Mouse (Mus musculus) heart, postnatal 10 days (tissue): Measurements from ENCODE around the gene Sh3rf1. TPM values are rescaled to one million over a fixed set of nuclear protein-coding genes. Genes with fewer than 3 reads are reported as not detected.
A peak's percentile ranks its signal among the peaks of the same experiment; 100 is the strongest.

Source experiments
- DNase-seq, 2 experiments: peaks; one replicate each; pipeline ENCODE4 v3.0.0; 2021
- intact Hi-C: fragments of 180-260 bp; cut with DNase I; formaldehyde crosslinking; loops from one replicate; pipeline ENCODE4 v1.15.1; 2025
- total RNA-seq, 2 experiments: library from RNA; stranded (reverse); gene quantifications; 2 replicates each; pipeline ENCODE4 v1.2.3; 2021

The Sh3rf1 gene
- 1 to 10 TPM; 9.4 to 9.8 TPM for total RNA-seq

- DNase-seq = peak; percentile 84 to 85
- intact Hi-C loops = loop anchor here (2.0 to 5.0 kb wide), 2 partner anchors 93 to 263 kb away; partner anchors contain the start of gene Cbr4
These were observed at the start of gene Sh3rf1 for GRCm38 (mm10) chr8:61223729-61224379. Gene Sh3rf1, plus strand, starts transcription at chr8:61223872.

GRCm38 (mm10) chr8:61173921-61174492, 49.7 kb upstream of the Sh3rf1 start:
- DNase-seq = no peak
- intact Hi-C loops = no loop called here

- no peak for DNase-seq
- intact Hi-C loops = no loop called here
These were observed 47.8 kb upstream of the Sh3rf1 start for GRCm38 (mm10) chr8:61175876-61176275.

DNA sequence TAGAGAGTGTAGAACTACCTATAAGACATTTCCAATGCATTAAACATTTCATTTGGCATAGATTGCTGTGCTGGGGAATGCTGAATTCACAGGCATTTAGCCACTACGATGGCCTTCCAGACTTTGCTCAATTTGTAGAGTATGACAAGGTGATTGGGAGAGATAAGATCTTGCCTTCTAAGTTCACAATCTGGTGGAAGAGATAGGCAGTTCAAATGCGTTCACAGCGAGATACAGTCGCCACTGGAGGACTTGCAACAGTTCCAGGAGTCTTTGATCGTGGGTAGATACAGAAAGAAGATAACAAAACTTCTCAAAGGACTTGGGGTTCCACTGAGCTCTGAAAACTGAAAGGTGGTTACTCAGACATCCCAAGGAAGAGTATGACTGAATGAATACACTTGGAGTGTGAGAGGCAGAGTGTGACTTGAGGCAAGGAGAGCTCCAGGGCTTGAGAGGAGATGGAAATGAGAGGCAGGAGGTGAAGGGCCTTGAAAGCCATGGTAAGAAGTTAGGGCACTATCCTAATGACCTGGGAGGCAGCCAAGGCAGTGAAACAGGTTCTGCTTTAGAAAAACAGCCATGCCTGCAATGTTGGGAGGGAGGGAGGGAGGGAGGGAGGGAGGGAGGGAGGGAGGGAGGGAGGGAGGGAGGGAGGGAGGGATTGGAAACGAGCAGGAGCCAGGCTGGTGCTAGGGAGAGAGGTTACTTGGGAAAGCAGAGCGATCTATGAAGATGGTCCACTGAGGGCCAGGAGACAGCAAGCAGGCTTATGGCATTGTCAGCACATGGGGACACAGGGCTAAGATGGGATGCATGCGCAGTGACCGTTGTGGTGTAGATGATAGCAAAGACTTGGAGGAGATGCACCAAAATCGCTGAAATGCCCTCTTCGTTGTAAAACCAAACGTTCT, 45.7 kb upstream of the Sh3rf1 start:
- DNase-seq = no peak
- intact Hi-C loops = no loop called here

DNA sequence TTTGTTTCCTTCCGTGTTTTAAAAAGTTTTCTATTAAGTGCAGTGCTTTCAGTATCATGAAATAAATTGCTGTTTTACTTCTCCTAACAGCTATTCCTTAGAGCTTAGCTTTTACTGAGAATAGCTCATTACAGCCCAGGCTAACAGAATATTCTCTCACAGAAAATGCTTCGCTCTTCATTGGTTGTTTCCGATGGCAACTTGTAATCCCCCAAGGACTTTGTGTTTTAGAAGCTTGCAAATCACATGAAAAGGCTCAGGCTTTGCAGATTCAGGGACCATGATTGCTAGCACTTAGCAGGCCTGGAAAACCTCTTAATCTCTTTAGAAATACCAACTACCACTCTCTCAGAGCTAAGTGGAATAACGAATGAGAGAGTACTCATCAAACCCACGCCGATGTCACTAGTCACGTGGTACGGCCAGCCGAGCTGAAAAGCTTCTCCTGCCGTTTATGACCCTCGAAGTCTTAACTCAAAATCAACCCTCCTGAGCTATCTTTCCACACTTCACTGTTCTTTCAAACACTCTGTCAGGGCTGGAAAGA, 45.0 kb upstream of the Sh3rf1 start:
- intact Hi-C loops = no loop called here

DNA sequence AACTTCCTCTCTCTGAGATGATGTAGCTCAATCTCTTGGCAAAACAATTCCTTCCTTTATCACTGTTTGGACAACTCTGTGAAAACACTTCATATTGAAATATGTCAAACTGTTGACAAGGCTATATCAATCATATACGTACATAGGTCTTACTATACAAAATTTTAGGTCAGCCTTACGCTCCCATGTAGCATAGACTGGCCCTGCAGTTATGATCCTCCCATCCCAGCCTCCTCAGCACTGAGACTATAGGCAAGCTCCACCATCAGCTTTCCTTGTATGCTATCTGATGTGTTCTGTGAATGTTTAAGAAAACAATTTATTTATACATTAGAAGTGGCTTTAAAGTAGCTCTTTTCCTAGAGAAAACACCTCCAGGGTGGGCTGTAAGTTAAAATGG, 42.1 kb upstream of the Sh3rf1 start:
- no peak for DNase-seq
- intact Hi-C loops = no loop called here

More for the DNA sequence above, 45.0 kb upstream of the Sh3rf1 start:
- no peak for DNase-seq

DNA sequence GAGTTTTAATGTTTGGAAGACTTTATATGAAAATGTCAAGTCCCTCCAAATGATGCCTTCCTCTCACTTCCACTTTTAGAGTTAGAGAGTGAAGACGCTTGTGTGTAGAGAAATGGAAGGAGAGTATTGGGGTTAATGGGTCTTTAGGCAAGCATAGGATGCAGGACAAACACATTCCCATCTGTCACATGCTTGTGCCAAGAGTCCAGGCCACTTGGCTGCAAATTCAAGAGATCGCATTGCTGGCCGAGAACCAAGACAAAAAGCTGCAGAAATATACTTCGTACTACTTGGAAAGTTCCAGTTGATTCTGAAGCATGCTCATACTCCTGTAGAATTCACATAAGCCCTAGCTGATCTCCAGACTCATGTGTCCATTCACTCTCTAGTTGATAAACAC, 41.7 kb upstream of the Sh3rf1 start:
- DNase-seq = peak; percentile 42 to 44
- intact Hi-C loops = no loop called here

GRCm38 (mm10) chr8:61185274-61186198, 38.1 kb upstream of the Sh3rf1 start:
- intact Hi-C loops = no loop called here
- no peak for DNase-seq

- intact Hi-C loops = no loop called here
- DNase-seq = no peak
These were observed 29.3 kb upstream of the Sh3rf1 start for GRCm38 (mm10) chr8:61194306-61194925.

GRCm38 (mm10) chr8:61200254-61200887, 23.3 kb upstream of the Sh3rf1 start:
- no peak for DNase-seq
- intact Hi-C loops = no loop called here

DNA sequence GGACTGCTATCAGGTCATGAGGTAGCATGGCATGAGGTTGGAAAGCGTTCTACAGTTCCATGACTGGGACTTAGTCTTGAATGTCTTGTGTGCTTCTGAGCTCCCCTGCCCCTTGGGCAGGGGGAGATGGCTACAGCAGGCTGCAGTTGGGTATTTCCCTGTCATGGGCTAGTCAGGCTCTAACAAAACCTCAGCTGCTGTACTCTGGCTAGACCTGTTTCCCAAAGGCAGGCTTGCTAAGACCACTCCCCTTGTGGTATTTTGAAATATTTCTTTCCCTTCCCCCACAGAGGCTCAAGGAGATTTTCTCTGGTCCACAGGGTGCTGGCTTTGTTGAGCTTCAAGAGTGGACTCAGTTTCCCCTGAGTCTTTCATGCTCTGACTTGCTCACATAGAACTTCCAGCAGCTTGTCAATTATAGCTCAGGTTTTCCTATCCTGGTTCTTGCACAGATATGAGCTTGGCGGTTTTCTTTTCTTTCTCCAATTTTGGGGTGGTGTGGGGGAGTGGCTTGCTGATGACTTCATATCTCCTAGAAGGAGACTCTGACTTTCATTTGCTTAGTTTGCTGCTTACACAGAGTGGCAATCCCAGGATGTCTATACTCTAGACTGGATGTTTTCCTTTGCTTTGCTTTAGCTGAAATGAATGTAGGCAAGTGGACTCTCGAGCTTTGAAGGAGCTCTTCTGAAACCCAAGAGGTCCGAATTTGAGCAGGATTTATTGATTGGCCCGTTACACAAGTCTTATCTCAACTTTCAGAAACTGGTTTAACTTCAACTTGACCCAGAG, 20.4 kb upstream of the Sh3rf1 start:
- no peak for DNase-seq
- intact Hi-C loops = no loop called here

- intact Hi-C loops = no loop called here
- no peak for DNase-seq
These were observed 16.8 kb upstream of the Sh3rf1 start for GRCm38 (mm10) chr8:61206876-61207275.

- DNase-seq = no peak
- intact Hi-C loops = no loop called here
These were observed 16.0 kb upstream of the Sh3rf1 start for GRCm38 (mm10) chr8:61207636-61208035.

DNA sequence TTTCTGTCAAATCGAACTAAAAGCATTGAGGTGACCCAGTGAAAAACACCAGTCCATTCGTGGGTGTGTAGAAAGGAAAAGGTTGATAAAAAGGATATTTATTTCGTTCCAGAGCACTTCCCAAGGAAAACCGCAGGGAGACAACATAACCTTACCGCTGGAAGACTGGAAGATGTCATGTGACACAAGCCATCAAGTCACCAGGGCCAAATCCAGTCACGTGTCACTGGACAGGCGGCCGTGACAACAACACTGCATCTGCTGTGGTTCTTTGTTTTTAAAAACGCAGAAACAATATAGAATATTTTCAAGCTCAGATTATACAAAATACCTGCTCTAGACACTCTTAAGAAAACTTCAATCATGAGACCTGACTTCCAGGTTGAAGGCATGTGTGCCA, 15.0 kb upstream of the Sh3rf1 start:
- intact Hi-C loops = no loop called here
- no peak for DNase-seq

GRCm38 (mm10) chr8:61210836-61211235, 12.8 kb upstream of the Sh3rf1 start:
- DNase-seq = no peak
- intact Hi-C loops = no loop called here

GRCm38 (mm10) chr8:61215081-61215819, 8.4 kb upstream of the Sh3rf1 start:
- intact Hi-C loops = no loop called here

DNA sequence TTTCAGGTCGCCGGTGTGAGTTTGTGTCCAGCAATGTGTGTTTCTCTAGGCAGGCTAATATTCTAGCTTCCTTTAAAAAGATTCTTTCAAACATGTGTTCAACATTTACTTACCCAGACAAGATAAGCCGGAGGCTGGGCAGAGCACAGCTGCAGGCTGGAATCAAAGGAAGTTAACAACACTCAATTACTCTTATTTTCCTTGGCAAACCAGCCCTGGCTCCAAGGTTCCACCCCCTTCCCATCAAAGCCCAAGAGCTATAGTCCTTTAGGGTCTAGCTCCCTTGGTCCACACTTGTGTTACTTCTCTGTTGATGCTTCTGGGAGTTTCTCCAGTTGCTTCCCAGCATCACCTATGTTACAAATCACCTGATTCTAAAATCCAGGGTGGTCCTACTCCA, 6.7 kb upstream of the Sh3rf1 start:
- no peak for DNase-seq
- intact Hi-C loops = no loop called here

More at GRCm38 (mm10) chr8:61215081-61215819, 8.4 kb upstream of the Sh3rf1 start:
- no peak for DNase-seq

- no peak for DNase-seq
- intact Hi-C loops = no loop called here
These were observed 6.2 kb upstream of the Sh3rf1 start for GRCm38 (mm10) chr8:61217426-61217825.
